Mouse (Mus musculus): ENCODE results near the gene Nat8l. TPM values are rescaled to one million over a fixed set of nuclear protein-coding genes. Genes with fewer than 3 reads are reported as not detected.

Nat8l gene
- polyA plus RNA-seq (2017; shearing (Covaris generic)) = not detected

DNA sequence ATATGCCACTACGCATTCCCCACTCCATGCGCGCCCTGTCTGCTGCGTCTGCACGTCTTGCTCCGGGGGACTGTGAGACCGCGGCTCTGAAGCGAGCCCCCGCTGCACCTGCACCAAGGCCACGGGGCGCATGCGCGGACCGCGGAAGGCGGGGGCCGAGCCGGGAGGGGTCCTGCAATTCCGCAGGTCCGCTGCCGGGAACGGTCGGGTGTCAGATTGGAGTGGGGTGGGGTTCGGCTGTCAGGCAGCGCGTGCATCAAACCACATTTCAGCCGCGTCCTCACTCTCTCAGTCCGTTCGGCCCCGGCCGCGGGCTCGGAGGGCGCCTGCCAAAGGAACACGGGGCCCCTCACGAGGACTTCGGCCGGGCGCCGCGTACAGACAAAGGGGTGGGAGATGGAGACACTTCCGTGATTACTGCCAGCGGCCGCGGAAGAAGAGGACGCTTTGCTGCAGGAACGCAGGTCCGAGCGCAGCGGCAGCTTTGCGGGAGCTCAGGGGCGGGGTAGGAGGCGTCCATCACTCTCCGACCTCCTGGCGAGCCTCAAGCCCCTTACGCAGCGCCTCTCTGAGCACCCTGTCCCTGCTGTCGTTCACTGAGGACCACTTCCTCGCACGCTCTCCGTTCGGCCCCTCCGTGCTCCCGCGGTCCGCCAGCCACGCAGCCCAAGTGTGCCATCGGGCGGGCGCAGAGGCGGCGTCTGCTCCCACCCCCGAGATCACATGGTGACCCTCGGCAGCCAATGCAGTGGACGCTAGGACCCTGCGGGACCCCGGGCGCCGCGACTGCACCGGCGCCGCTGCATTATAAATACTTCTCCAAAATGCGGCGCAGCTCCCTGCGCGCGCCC, at the start of gene Nat8l:
Gene Nat8l, plus strand, starts transcription at position 142 of the 851 bp plus-strand sequence.

GRCm38 (mm10) chr5:33983309-33984121, 12.3 kb upstream of the Nat8l start, which contains the start of gene Gm1673:
Gene Gm1673 (plus strand): TSS chr5:33983433.

Other genes starting within 250 kb of the Nat8l start
- 105 TPM for gene Letm1, start 213.2 kb upstream of the Nat8l start, polyA plus RNA-seq (2017; shearing (Covaris generic))
- 28.5 TPM for gene Nsd2, start 175.3 kb upstream of the Nat8l start, polyA plus RNA-seq (2017; shearing (Covaris generic))
- 34.0 TPM for gene Nelfa, start 59.6 kb upstream of the Nat8l start, polyA plus RNA-seq (2017; shearing (Covaris generic))
- gene Gm1673, start 12.6 kb upstream of the Nat8l start, polyA plus RNA-seq (2017; shearing (Covaris generic)) = not detected
- not detected for gene Poln, start 173.5 kb downstream of the Nat8l start, polyA plus RNA-seq (2017; shearing (Covaris generic))
- 87.9 TPM for gene Haus3, start 173.5 kb downstream of the Nat8l start, polyA plus RNA-seq (2017; shearing (Covaris generic))
- gene Mxd4, start 191.7 kb downstream of the Nat8l start, polyA plus RNA-seq (2017; shearing (Covaris generic)) = 36.0 TPM